Mouse (Mus musculus): Measurements from ENCODE around the gene Nppc.

The Nppc gene

DNA sequence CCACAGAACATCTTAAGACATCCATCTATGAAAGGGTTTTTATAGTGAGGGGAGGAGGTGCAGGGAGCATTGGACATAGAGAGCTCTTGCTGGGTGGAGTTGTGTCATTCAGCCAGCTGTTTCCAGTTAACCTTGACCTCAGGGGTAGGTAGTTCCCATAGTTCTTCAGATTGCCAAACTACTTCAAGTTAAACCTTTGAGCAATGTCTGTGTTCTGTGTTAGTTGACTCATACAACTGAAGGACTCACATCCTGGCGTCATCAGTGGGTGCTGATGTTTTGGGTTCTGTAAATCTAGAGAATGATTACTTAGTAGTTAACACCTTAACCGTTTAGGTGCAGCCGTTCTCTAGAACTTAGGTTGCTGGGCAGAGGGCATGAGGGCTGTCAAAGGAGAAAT is 42.1 kb downstream of the Nppc start:
- H3K27me3 ChIP-seq (ENCODE audit: insufficient read depth, low read length), result no peaks in the 10 kb centered on the region
- TF ChIP-seq NANOG (IDR thresholded peaks at IDR 0.05; ENCODE audit: borderline replicate concordance, low read length) (no peak), POU5F1 (IDR thresholded peaks at IDR 0.05; ENCODE audit: borderline replicate concordance, low read length) (no peak), CTCF (conservative IDR thresholded peaks at IDR 0.05; ENCODE audit: low read length) (no peak)
- no peaks in the 10 kb centered on the region for H3K9me3 ChIP-seq (ENCODE audit: low read length)
- H3K4me1 ChIP-seq (replicated peaks; ENCODE audit: low read depth, low read length), result peaks cover 24% of the 10 kb centered on the region
- H3K36me3 ChIP-seq (ENCODE audit: insufficient read depth, low read length), result no peaks in the 10 kb centered on the region
- H3K4me3 ChIP-seq (replicated peaks; ENCODE audit: low read length), result no peak overlapping the region

GRCm38 (mm10) chr1:86623001-86624000 is 47.1 kb downstream of the Nppc start:
- no peaks in the 10 kb centered on the region for H3K27me3 ChIP-seq (ENCODE audit: insufficient read depth, low read length)
- TF ChIP-seq NANOG (IDR thresholded peaks at IDR 0.05; ENCODE audit: borderline replicate concordance, low read length), result no peak
- H3K9me3 ChIP-seq (ENCODE audit: low read length), result no peaks in the 10 kb centered on the region
- H3K36me3 ChIP-seq (ENCODE audit: insufficient read depth, low read length), result no peaks in the 10 kb centered on the region
- no peak overlapping the region for H3K4me3 ChIP-seq (replicated peaks; ENCODE audit: low read length)
- H3K4me1 ChIP-seq (replicated peaks; ENCODE audit: low read depth, low read length), result peaks cover 3% of the 10 kb centered on the region

- H3K4me3 ChIP-seq (replicated peaks; ENCODE audit: low read length), result no peak overlapping the region
- TF ChIP-seq POU5F1 (IDR thresholded peaks at IDR 0.05; ENCODE audit: borderline replicate concordance, low read length) (no peak), CTCF (conservative IDR thresholded peaks at IDR 0.05; ENCODE audit: low read length) (no peak), NANOG (IDR thresholded peaks at IDR 0.05; ENCODE audit: borderline replicate concordance, low read length) (no peak)
- H3K36me3 ChIP-seq (ENCODE audit: insufficient read depth, low read length), result no peaks in the 10 kb centered on the region
- no peaks in the 10 kb centered on the region for H3K9me3 ChIP-seq (ENCODE audit: low read length)
- no peaks in the 10 kb centered on the region for H3K4me1 ChIP-seq (replicated peaks; ENCODE audit: low read depth, low read length)
- H3K27me3 ChIP-seq (ENCODE audit: insufficient read depth, low read length), result no peaks in the 10 kb centered on the region
Measured at GRCm38 (mm10) chr1:86622296-86622695, 48.1 kb downstream of the Nppc start.

- no peaks in the 10 kb centered on the region for H3K36me3 ChIP-seq (ENCODE audit: insufficient read depth, low read length)
- no peaks in the 10 kb centered on the region for H3K27me3 ChIP-seq (ENCODE audit: insufficient read depth, low read length)
- H3K4me1 ChIP-seq (replicated peaks; ENCODE audit: low read depth, low read length), result no peaks in the 10 kb centered on the region
- H3K9me3 ChIP-seq (ENCODE audit: low read length), result no peaks in the 10 kb centered on the region
- H3K4me3 ChIP-seq (replicated peaks; ENCODE audit: low read length), result no peak overlapping the region
- TF ChIP-seq CTCF (conservative IDR thresholded peaks at IDR 0.05; ENCODE audit: low read length) (peak; percentile 90), POU5F1 (IDR thresholded peaks at IDR 0.05; ENCODE audit: borderline replicate concordance, low read length) (no peak), NANOG (IDR thresholded peaks at IDR 0.05; ENCODE audit: borderline replicate concordance, low read length) (no peak)
Measured at GRCm38 (mm10) chr1:86618454-86619125, 51.8 kb downstream of the Nppc start.
